Mouse (Mus musculus): ENCODE measurements around the gene Caskin2. TPM values are rescaled to one million over a fixed set of nuclear protein-coding genes. Genes with fewer than 3 reads are reported as not detected.

Gene Caskin2
- polyA plus RNA-seq, 1 experiment from 2014 or later: 18.3 TPM

- Histone ChIP-seq H3K36me3 (replicated peaks) (peaks cover 64% of the 10 kb centered on the region), H3K9me3 (no peaks in the 10 kb centered on the region), H3K4me1 (peaks cover 79% of the 10 kb centered on the region), H3K4me3 (peak overlapping the region; percentile 89), H3K27ac (0 out of 2 replicates have a peak overlapping the region, but pooled peaks have one; percentile 25), H3K27me3 (ENCODE audit: poor library complexity, severe bottlenecking) (no peaks in the 10 kb centered on the region)
- DNase-seq (ENCODE audit: extremely low spot score, low spot score): no peak
- 93% methylated on average over 14 of the region's 14 CpGs for WGBS
Measured at GRCm38 (mm10) chr11:115810377-115810776, 3.1 kb downstream of the Caskin2 start.

- Histone ChIP-seq H3K9me3 (no peaks in the 10 kb centered on the region), H3K27ac (peak overlapping the region; percentile 68), H3K36me3 (replicated peaks) (peaks cover 75% of the 10 kb centered on the region), H3K27me3 (ENCODE audit: poor library complexity, severe bottlenecking) (no peaks in the 10 kb centered on the region), H3K4me3 (no peak overlapping the region), H3K4me1 (peaks cover 70% of the 10 kb centered on the region)
- no peak for DNase-seq (ENCODE audit: extremely low spot score, low spot score)
- WGBS: 74% methylated on average over 8 of the region's 8 CpGs
Measured at GRCm38 (mm10) chr11:115809311-115809781, 4.1 kb downstream of the Caskin2 start.

GRCm38 (mm10) chr11:115808696-115809310 is 4.6 kb downstream of the Caskin2 start:
- WGBS: 82% methylated on average over 10 of the region's 10 CpGs
- Histone ChIP-seq H3K36me3 (replicated peaks) (peaks cover 80% of the 10 kb centered on the region), H3K9me3 (no peaks in the 10 kb centered on the region), H3K4me3 (peak overlapping the region; percentile 18), H3K27ac (peak overlapping the region; percentile 68), H3K27me3 (ENCODE audit: poor library complexity, severe bottlenecking) (no peaks in the 10 kb centered on the region), H3K4me1 (peaks cover 66% of the 10 kb centered on the region)
- DNase-seq (ENCODE audit: extremely low spot score, low spot score): no peak

GRCm38 (mm10) chr11:115807971-115808370 is 5.5 kb downstream of the Caskin2 start:
- H3K27ac ChIP-seq: peak overlapping the region; percentile 78
- no peaks in the 10 kb centered on the region for H3K9me3 ChIP-seq
- no peaks in the 10 kb centered on the region for H3K27me3 ChIP-seq (ENCODE audit: poor library complexity, severe bottlenecking)
- 63% methylated on average over 11 of the region's 11 CpGs for WGBS
- no peak for DNase-seq (ENCODE audit: extremely low spot score, low spot score)
- peaks cover 88% of the 10 kb centered on the region for H3K36me3 ChIP-seq (replicated peaks)
- peak overlapping the region; percentile 18; the same call in 1 of the 2 replicates for H3K4me3 ChIP-seq
- H3K4me1 ChIP-seq: peaks cover 63% of the 10 kb centered on the region

- H3K27me3 ChIP-seq (ENCODE audit: poor library complexity, severe bottlenecking): no peaks in the 10 kb centered on the region
- WGBS: 90% methylated on average over 6 of the region's 6 CpGs
- H3K27ac ChIP-seq: peak overlapping the region; percentile 78
- peaks cover 95% of the 10 kb centered on the region for H3K36me3 ChIP-seq (replicated peaks)
- H3K4me3 ChIP-seq: peak overlapping the region; percentile 18; the same call in 1 of the 2 replicates
- H3K9me3 ChIP-seq: no peaks in the 10 kb centered on the region
- no peak for DNase-seq (ENCODE audit: extremely low spot score, low spot score)
- H3K4me1 ChIP-seq: peaks cover 57% of the 10 kb centered on the region
Measured at GRCm38 (mm10) chr11:115807306-115807705, 6.1 kb downstream of the Caskin2 start.

GRCm38 (mm10) chr11:115806154-115806553 is 7.3 kb downstream of the Caskin2 start:
- Histone ChIP-seq H3K9me3 (no peaks in the 10 kb centered on the region), H3K36me3 (replicated peaks) (peaks cover 96% of the 10 kb centered on the region), H3K27me3 (ENCODE audit: poor library complexity, severe bottlenecking) (no peaks in the 10 kb centered on the region), H3K4me3 (no peak overlapping the region), H3K4me1 (peaks cover 45% of the 10 kb centered on the region), H3K27ac (0 out of 2 replicates have a peak overlapping the region, but pooled peaks have one; percentile 45)
- WGBS: 91% methylated on average over 10 of the region's 10 CpGs
- DNase-seq (ENCODE audit: extremely low spot score, low spot score): no peak

- Histone ChIP-seq H3K27me3 (ENCODE audit: poor library complexity, severe bottlenecking) (no peaks in the 10 kb centered on the region), H3K36me3 (replicated peaks) (peaks cover 96% of the 10 kb centered on the region), H3K9me3 (no peaks in the 10 kb centered on the region), H3K4me1 (peaks cover 34% of the 10 kb centered on the region), H3K27ac (peak overlapping the region; percentile 12; the same call in 1 of the 2 replicates), H3K4me3 (no peak overlapping the region)
- 94% methylated on average over 7 of the region's 7 CpGs for WGBS
- DNase-seq (ENCODE audit: extremely low spot score, low spot score): no peak
Measured at GRCm38 (mm10) chr11:115805005-115805404, 8.4 kb downstream of the Caskin2 start.

- Histone ChIP-seq H3K36me3 (replicated peaks) (peaks cover 98% of the 10 kb centered on the region), H3K9me3 (no peaks in the 10 kb centered on the region), H3K4me1 (peaks cover 16% of the 10 kb centered on the region), H3K27ac (no peak overlapping the region), H3K27me3 (ENCODE audit: poor library complexity, severe bottlenecking) (no peaks in the 10 kb centered on the region), H3K4me3 (no peak overlapping the region)
- no peak for DNase-seq (ENCODE audit: extremely low spot score, low spot score)
- 95% methylated on average over 24 of the region's 24 CpGs for WGBS
Measured at GRCm38 (mm10) chr11:115803072-115803709, 10.2 kb downstream of the Caskin2 start.

- 93% methylated on average over 18 of the region's 18 CpGs for WGBS
- DNase-seq (ENCODE audit: extremely low spot score, low spot score): no peak
- peaks cover 98% of the 10 kb centered on the region for H3K36me3 ChIP-seq (replicated peaks)
- no peak overlapping the region for H3K4me3 ChIP-seq
- H3K27me3 ChIP-seq (ENCODE audit: poor library complexity, severe bottlenecking): no peaks in the 10 kb centered on the region
- H3K4me1 ChIP-seq: no peaks in the 10 kb centered on the region
- H3K9me3 ChIP-seq: no peaks in the 10 kb centered on the region
- 0 out of 2 replicates have a peak overlapping the region, but pooled peaks have one; percentile 36 for H3K27ac ChIP-seq
Measured at GRCm38 (mm10) chr11:115800981-115801380, 12.5 kb downstream of the Caskin2 start.

- H3K36me3 ChIP-seq (replicated peaks): peaks cover 100% of the 10 kb centered on the region
- no peak overlapping the region for H3K4me3 ChIP-seq
- H3K9me3 ChIP-seq: no peaks in the 10 kb centered on the region
- no peak for DNase-seq (ENCODE audit: extremely low spot score, low spot score)
- H3K27me3 ChIP-seq (ENCODE audit: poor library complexity, severe bottlenecking): no peaks in the 10 kb centered on the region
- H3K27ac ChIP-seq: no peak overlapping the region
- 0 out of 2 replicates have a peak, but pooled peaks cover 4% of the 10 kb centered on the region for H3K4me1 ChIP-seq
- 87% methylated on average over 9 of the region's 9 CpGs for WGBS
Measured at GRCm38 (mm10) chr11:115797665-115798064, 15.8 kb downstream of the Caskin2 start.

GRCm38 (mm10) chr11:115796898-115797297 is 16.5 kb downstream of the Caskin2 start:
- H3K4me1 ChIP-seq: 0 out of 2 replicates have a peak, but pooled peaks cover 4% of the 10 kb centered on the region
- no peak overlapping the region for H3K27ac ChIP-seq
- H3K9me3 ChIP-seq: no peaks in the 10 kb centered on the region
- no peaks in the 10 kb centered on the region for H3K27me3 ChIP-seq (ENCODE audit: poor library complexity, severe bottlenecking)
- H3K4me3 ChIP-seq: no peak overlapping the region
- 89% methylated on average over 15 of the region's 15 CpGs for WGBS
- peaks cover 100% of the 10 kb centered on the region for H3K36me3 ChIP-seq (replicated peaks)
- no peak for DNase-seq (ENCODE audit: extremely low spot score, low spot score)

GRCm38 (mm10) chr11:115792353-115792752 is 21.1 kb downstream of the Caskin2 start:
- Histone ChIP-seq H3K4me3 (no peak overlapping the region), H3K4me1 (0 out of 2 replicates have a peak, but pooled peaks cover 4% of the 10 kb centered on the region), H3K27ac (no peak overlapping the region), H3K27me3 (ENCODE audit: poor library complexity, severe bottlenecking) (no peaks in the 10 kb centered on the region), H3K9me3 (no peaks in the 10 kb centered on the region), H3K36me3 (replicated peaks) (peaks cover 98% of the 10 kb centered on the region)
- no peak for DNase-seq (ENCODE audit: extremely low spot score, low spot score)
- WGBS: 87% methylated on average over 14 of the region's 14 CpGs

GRCm38 (mm10) chr11:115791919-115792318 is 21.5 kb downstream of the Caskin2 start:
- DNase-seq (ENCODE audit: extremely low spot score, low spot score): no peak
- no peaks in the 10 kb centered on the region for H3K9me3 ChIP-seq
- peaks cover 98% of the 10 kb centered on the region for H3K36me3 ChIP-seq (replicated peaks)
- H3K27me3 ChIP-seq (ENCODE audit: poor library complexity, severe bottlenecking): no peaks in the 10 kb centered on the region
- H3K4me3 ChIP-seq: no peak overlapping the region
- H3K4me1 ChIP-seq: 0 out of 2 replicates have a peak, but pooled peaks cover 4% of the 10 kb centered on the region
- 94% methylated on average over 16 of the region's 16 CpGs for WGBS
- H3K27ac ChIP-seq: no peak overlapping the region

Data from forebrain, embryonic 10.5 days (tissue).